Mouse (Mus musculus) midbrain, embryonic 13.5 days (tissue): ENCODE measurements around the gene Pcdh8. TPM values are rescaled to one million over a fixed set of nuclear protein-coding genes. Genes with fewer than 3 reads are reported as not detected.

ENCODE experiments used
- ATAC-seq: fragments of 200-750 bp; cut with Nextera tagmentation; 2 replicates; pipeline ENCODE4 v1.8.0; 2017; ENCODE audit warnings: mild to moderate bottlenecking, moderate TSS enrichment, moderate library complexity
- H3K27ac ChIP-seq: fragments of 300-500 bp; sonication (generic); 2 replicates; pipeline ENCODE4 v1.5.1; 2015; ENCODE audit warnings: inconsistent platforms, mild to moderate bottlenecking, moderate library complexity
- H3K27me3 ChIP-seq: fragments of 300-500 bp; sonication (generic); 2 replicates; pipeline ENCODE4 v1.6.1; 2015; ENCODE audit warnings: mild to moderate bottlenecking, inconsistent platforms
- H3K36me3 ChIP-seq: fragments of 300-500 bp; sonication (generic); 2 replicates; pipeline ENCODE4 v1.6.1; 2015; ENCODE audit warnings: mild to moderate bottlenecking, inconsistent platforms
- H3K4me1 ChIP-seq: fragments of 300-500 bp; sonication (generic); replicated peaks from 2 replicates; pipeline ENCODE4 v1.6.1; 2015; ENCODE audit warnings: inconsistent platforms
- H3K4me2 ChIP-seq: fragments of 300-500 bp; sonication (generic); replicated peaks from 2 replicates; pipeline ENCODE4 v1.6.1; 2015; ENCODE audit warnings: moderate library complexity, mild to moderate bottlenecking, inconsistent platforms
- H3K4me3 ChIP-seq: fragments of 300-500 bp; sonication (generic); replicated peaks from 2 replicates; pipeline ENCODE4 v1.5.1; 2015; ENCODE audit warnings: mild to moderate bottlenecking, inconsistent platforms
- H3K9ac ChIP-seq: fragments of 300-500 bp; sonication (generic); replicated peaks from 2 replicates; pipeline ENCODE4 v1.6.1; 2015; ENCODE audit warnings: mild to moderate bottlenecking, inconsistent platforms
- H3K9me3 ChIP-seq: fragments of 300-500 bp; sonication (generic); 2 replicates; pipeline ENCODE4 v1.6.1; 2016; ENCODE audit warnings: mild to moderate bottlenecking, inconsistent platforms
- WGBS: fragments of 180-500 bp; shearing (Covaris S2); methylation state at CpG from one replicate; pipeline ENCODE4 v1.1.7; 2015; 5-methylcytosine and 5-hydroxymethylcytosine counted together
- polyA plus RNA-seq: library from polyadenylated mRNA; unstranded; fragments of >200 nt; fragmentation: Nextera tagmentation; extraction: Ambion mirVana; gene quantifications from 2 replicates; pipeline ENCODE4 v1.2.1, GENCODE M21; 2015

Gene Pcdh8
- polyA plus RNA-seq, 1 experiment from 2014 or later: 52.7 TPM

GRCm38 (mm10) chr14:79771802-79772511 lies 845 bp upstream of the Pcdh8 start:
- peak; percentile 26 for ATAC-seq
- WGBS: 1% methylated on average over 20 of the region's 20 CpGs
- peaks cover 69% of the 10 kb centered on the region for H3K4me1 ChIP-seq
- peak overlapping the region; percentile 72 for H3K4me3 ChIP-seq
- no peaks in the 10 kb centered on the region for H3K36me3 ChIP-seq
- H3K4me2 ChIP-seq: peak overlapping the region; percentile 87
- peak overlapping the region; percentile 91 for H3K27ac ChIP-seq
- H3K27me3 ChIP-seq: peaks cover 43% of the 10 kb centered on the region
- H3K9me3 ChIP-seq: no peaks in the 10 kb centered on the region
- peak overlapping the region; percentile 68 for H3K9ac ChIP-seq

DNA sequence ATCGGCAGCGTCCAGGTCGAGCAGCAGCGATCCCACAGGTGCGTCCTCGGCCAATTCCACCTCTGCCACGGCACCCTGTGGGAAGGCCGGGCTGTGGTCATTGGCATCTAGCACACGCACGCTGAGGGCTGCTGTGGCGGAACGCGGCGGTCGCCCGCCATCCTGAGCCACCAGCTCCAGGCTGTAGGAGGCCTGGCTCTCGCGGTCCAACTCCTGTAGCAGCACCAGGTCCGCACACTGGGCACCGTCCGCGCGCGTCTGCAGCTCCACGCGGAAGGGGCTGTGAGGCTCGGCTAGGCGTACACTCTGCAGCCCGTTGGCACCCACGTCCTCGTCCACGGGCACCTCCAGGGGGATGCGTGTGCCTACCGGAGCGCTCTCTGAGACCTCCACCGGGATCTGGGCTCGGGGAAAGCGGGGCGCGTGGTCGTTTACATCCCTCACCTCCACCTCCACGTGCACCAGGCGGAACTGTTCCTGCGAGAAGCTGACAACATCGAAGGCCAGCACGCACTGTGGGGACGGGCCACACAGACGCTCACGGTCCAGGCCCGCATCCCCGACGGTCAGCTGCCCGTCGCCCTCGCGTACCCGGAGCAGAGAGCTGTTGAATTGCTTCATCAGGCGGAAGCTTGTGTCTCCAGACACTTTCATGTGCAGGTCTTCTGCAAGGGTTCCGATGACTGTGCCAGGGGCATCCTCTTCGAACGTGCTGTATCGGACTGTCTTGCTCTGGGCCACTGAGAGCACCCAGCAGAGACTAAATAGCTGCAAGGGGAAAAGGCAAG lies 612 bp downstream of the Pcdh8 start:
- Histone ChIP-seq H3K27ac (peak overlapping the region; percentile 81), H3K4me2 (peak overlapping the region; percentile 87), H3K9ac (peak overlapping the region; percentile 84), H3K4me3 (peak overlapping the region; percentile 72), H3K9me3 (no peaks in the 10 kb centered on the region), H3K27me3 (peaks cover 43% of the 10 kb centered on the region), H3K36me3 (0 out of 2 replicates have a peak, but pooled peaks cover 4% of the 10 kb centered on the region), H3K4me1 (peaks cover 75% of the 10 kb centered on the region)
- 1% methylated on average over 62 of the region's 62 CpGs for WGBS
- ATAC-seq: peak; percentile 43

DNA sequence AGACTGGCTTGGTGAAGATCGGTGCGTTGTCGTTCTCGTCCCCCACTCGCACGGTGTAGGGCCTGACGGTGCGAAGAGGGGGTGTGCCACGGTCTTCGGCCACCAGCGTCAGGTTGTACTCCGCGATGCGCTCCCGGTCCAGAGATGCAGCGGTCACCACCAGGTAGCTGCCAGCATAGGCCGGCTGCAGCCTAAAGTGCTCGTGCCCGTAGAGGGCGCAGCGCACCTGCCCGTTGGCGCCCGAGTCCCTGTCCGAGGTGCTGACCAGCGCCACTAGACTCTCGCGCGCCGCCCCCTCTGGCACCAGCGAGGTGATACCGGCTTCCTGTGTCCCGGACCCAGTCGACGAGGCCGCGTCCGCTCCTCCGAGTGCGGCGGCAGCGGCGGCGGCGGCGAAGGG lies 1.5 kb downstream of the Pcdh8 start:
- WGBS: under 1% methylated on average over 46 of the region's 46 CpGs
- peaks cover 35% of the 10 kb centered on the region for H3K27me3 ChIP-seq
- peak; percentile 4; the same call in 1 of the 2 replicates for ATAC-seq
- H3K9me3 ChIP-seq: no peaks in the 10 kb centered on the region
- H3K4me1 ChIP-seq: peaks cover 69% of the 10 kb centered on the region
- H3K36me3 ChIP-seq: 0 out of 2 replicates have a peak, but pooled peaks cover 4% of the 10 kb centered on the region
- peak overlapping the region; percentile 81 for H3K27ac ChIP-seq
- peak overlapping the region; percentile 87 for H3K4me2 ChIP-seq
- peak overlapping the region; percentile 72 for H3K4me3 ChIP-seq
- H3K9ac ChIP-seq: peak overlapping the region; percentile 84

- WGBS: 3% methylated on average over 30 of the region's 30 CpGs
- no peak for ATAC-seq
- 0 out of 2 replicates have a peak, but pooled peaks cover 4% of the 10 kb centered on the region for H3K36me3 ChIP-seq
- peak overlapping the region; percentile 84 for H3K9ac ChIP-seq
- peaks cover 67% of the 10 kb centered on the region for H3K4me1 ChIP-seq
- H3K4me2 ChIP-seq: peak overlapping the region; percentile 87
- H3K9me3 ChIP-seq: no peaks in the 10 kb centered on the region
- H3K27me3 ChIP-seq: peaks cover 39% of the 10 kb centered on the region
- peak overlapping the region; percentile 72 for H3K4me3 ChIP-seq
- peak overlapping the region; percentile 81 for H3K27ac ChIP-seq
These were observed 2.1 kb downstream of the Pcdh8 start for GRCm38 (mm10) chr14:79768996-79769395.

DNA sequence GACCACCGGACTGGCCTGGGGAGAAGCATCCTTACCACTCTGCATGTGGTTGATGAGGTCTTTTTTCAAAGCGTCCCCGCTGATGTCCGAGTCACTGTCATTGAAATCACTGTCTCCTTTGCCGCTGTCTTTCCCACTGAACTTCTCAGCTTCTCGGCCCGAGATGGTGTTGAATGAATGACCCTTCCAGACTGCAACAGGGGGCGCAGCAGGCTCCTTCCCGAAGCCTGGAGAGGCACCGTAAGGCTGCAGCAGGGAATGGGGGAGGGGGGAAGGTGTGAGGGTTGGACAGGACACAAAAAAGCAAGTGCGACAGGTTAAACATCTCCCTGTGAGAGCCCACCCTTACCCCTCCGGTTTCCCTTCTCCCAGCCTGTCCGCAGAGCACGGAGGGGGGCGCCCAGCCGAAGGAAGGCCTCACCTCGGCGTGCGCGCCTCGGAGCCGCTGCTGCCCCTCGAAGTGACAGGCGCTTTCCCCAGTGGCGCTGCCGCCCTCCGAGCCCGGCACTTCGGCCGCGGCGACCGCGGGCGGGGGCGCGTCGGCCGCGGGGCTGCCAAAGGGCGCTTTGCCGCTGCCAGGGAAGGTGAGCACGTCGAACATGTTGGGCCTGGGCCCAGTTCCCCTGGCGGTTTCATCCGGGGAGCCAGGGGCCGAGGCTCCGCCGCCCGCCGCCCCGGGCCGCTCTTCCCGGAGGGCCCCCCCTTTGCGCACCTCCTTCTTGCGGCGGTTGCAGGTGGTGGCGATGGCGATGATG lies 2.9 kb downstream of the Pcdh8 start:
- peak overlapping the region; percentile 84 for H3K9ac ChIP-seq
- peak overlapping the region; percentile 72 for H3K4me3 ChIP-seq
- peaks cover 61% of the 10 kb centered on the region for H3K4me1 ChIP-seq
- H3K4me2 ChIP-seq: peak overlapping the region; percentile 87
- H3K9me3 ChIP-seq: no peaks in the 10 kb centered on the region
- 0 out of 2 replicates have a peak, but pooled peaks cover 4% of the 10 kb centered on the region for H3K36me3 ChIP-seq
- WGBS: under 1% methylated on average over 55 of the region's 59 CpGs
- peaks cover 40% of the 10 kb centered on the region for H3K27me3 ChIP-seq
- peak overlapping the region; percentile 81 for H3K27ac ChIP-seq
- ATAC-seq: no peak

DNA sequence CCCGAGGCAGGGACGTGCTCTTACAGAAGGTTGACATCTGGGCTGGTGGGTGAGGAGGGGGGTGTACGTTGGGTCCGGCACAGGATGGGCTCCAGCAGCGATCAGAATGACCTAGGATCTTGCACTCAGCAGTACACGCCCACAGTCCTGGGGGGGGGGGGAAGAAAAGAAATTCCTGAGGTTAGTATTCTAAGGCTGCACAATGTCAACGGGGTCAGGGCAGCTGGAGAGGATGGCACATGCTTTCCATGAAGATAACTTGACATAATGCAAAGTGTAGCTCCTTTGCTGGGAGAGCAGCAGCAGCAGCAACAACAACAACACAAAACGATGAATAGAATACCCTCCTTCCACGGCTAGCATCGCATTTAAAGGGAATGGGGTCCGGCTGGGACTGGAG lies 3.5 kb downstream of the Pcdh8 start:
- Histone ChIP-seq H3K9ac (peak overlapping the region; percentile 84), H3K4me3 (peak overlapping the region; percentile 72), H3K27me3 (peaks cover 40% of the 10 kb centered on the region), H3K4me1 (peaks cover 54% of the 10 kb centered on the region), H3K9me3 (no peaks in the 10 kb centered on the region), H3K4me2 (peak overlapping the region; percentile 87), H3K27ac (no peak overlapping the region), H3K36me3 (0 out of 2 replicates have a peak, but pooled peaks cover 4% of the 10 kb centered on the region)
- 5% methylated on average over 11 of the region's 11 CpGs for WGBS
- no peak for ATAC-seq

DNA sequence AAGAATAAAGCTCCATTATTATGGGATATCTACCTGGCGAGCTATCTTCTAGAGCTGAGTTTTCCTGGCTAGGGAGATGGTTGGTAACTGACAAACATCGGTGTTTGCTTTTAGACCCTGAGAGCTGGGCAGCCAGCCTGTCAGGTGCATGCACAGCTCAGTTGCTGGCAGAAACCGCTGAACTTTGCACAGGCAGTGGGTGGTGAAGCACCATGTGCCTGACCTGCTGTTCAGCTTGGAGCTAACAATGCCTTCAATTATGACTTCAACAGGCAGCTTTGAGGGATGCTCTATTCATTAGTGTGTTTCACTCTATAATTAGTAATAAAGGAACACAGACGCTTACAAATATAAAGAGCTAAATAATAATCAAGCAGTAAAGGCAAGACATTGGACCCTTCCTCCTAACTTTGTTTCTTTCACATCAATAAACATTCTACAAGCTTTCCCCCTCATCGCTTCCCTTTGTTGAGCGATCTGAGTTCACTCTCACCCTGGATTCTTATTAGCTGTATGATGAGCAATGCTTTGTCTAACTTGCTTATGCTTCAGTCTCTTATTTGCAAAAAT lies 5.8 kb downstream of the Pcdh8 start:
- 63% methylated on average over 6 of the region's 6 CpGs for WGBS

GRCm38 (mm10) chr14:79754601-79755222 lies 16.4 kb downstream of the Pcdh8 start:
- ATAC-seq: peak; percentile 82
- no peaks in the 10 kb centered on the region for H3K9me3 ChIP-seq
- H3K27me3 ChIP-seq: 0 out of 2 replicates have a peak, but pooled peaks cover 12% of the 10 kb centered on the region
- H3K4me1 ChIP-seq: peaks cover 24% of the 10 kb centered on the region
- no peak overlapping the region for H3K4me3 ChIP-seq
- no peak overlapping the region for H3K9ac ChIP-seq
- no peaks in the 10 kb centered on the region for H3K36me3 ChIP-seq
- 36% methylated on average over 13 of the region's 13 CpGs for WGBS
- peak overlapping the region; percentile 77 for H3K27ac ChIP-seq
- no peak overlapping the region for H3K4me2 ChIP-seq

More for the DNA sequence above, 5.8 kb downstream of the Pcdh8 start:
- Histone ChIP-seq H3K9me3 (no peaks in the 10 kb centered on the region), H3K4me1 (peaks cover 36% of the 10 kb centered on the region), H3K9ac (no peak overlapping the region), H3K4me3 (no peak overlapping the region), H3K27me3 (peaks cover 39% of the 10 kb centered on the region), H3K27ac (no peak overlapping the region), H3K4me2 (no peak overlapping the region), H3K36me3 (0 out of 2 replicates have a peak, but pooled peaks cover 4% of the 10 kb centered on the region)
- no peak for ATAC-seq

DNA sequence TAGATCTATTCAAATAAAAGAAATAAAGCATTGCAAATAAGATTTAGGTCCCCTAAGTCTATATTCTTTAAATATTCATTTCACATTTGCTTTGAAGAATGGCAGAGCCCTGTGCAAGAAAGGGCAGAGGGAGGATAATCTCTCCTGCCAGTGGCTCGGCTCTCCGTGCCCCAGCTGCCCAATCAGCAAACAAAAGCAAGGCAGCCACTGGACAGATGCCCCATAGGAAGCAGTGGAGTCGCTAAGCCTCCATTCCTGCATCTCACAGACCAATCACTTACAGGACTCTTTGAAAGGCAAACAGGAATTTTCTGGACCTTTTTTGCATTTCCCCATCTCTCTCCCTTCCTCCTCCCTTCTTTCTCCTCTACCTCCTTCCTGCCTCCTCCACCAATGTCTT lies 17.0 kb downstream of the Pcdh8 start:
- H3K9ac ChIP-seq: no peak overlapping the region
- 6% methylated on average over 3 of the region's 3 CpGs for WGBS
- peaks cover 24% of the 10 kb centered on the region for H3K4me1 ChIP-seq
- no peak overlapping the region for H3K4me3 ChIP-seq
- H3K27ac ChIP-seq: peak overlapping the region; percentile 77
- 0 out of 2 replicates have a peak, but pooled peaks cover 12% of the 10 kb centered on the region for H3K27me3 ChIP-seq
- no peaks in the 10 kb centered on the region for H3K9me3 ChIP-seq
- no peaks in the 10 kb centered on the region for H3K36me3 ChIP-seq
- H3K4me2 ChIP-seq: no peak overlapping the region
- ATAC-seq: peak; percentile 89

GRCm38 (mm10) chr14:79753733-79754132 lies 17.4 kb downstream of the Pcdh8 start:
- Histone ChIP-seq H3K4me1 (peaks cover 24% of the 10 kb centered on the region), H3K27ac (0 out of 2 replicates have a peak overlapping the region, but pooled peaks have one; percentile 1), H3K9me3 (no peaks in the 10 kb centered on the region), H3K36me3 (no peaks in the 10 kb centered on the region), H3K9ac (no peak overlapping the region), H3K4me2 (no peak overlapping the region), H3K4me3 (no peak overlapping the region), H3K27me3 (peaks cover 14% of the 10 kb centered on the region)
- ATAC-seq: peak; percentile 73
- WGBS: 67% methylated on average over 7 of the region's 7 CpGs

DNA sequence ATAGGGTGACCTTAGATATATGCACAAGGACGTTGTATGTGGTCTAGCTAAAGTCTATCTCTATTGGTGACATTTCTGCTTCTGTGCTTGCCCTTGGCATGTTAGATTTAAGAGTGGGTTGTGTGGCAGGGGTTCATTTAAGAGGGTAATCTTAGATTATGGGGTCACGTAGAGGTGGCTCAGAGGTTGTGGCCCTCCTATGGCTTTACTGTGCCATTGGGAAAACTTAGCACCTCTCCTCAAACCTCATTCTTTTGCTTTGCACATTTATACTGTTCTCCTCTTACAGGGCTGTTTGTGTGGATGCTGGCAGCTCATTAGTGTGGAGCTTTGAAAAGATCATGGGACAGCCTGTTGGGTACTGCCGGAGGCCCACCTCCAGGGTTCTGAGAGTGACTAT lies 30.6 kb downstream of the Pcdh8 start:
- H3K36me3 ChIP-seq: no peaks in the 10 kb centered on the region
- H3K4me2 ChIP-seq: no peak overlapping the region
- no peak overlapping the region for H3K9ac ChIP-seq
- H3K9me3 ChIP-seq: no peaks in the 10 kb centered on the region
- peaks cover 5% of the 10 kb centered on the region; the same call in 1 of the 2 replicates for H3K4me1 ChIP-seq
- H3K27me3 ChIP-seq: 0 out of 2 replicates have a peak, but pooled peaks cover 2% of the 10 kb centered on the region
- ATAC-seq: no peak
- 86% methylated on average over 3 of the region's 3 CpGs for WGBS
- no peak overlapping the region for H3K27ac ChIP-seq
- no peak overlapping the region for H3K4me3 ChIP-seq
